Mouse (Mus musculus): ENCODE results near the gene Tmem107.

DNA sequence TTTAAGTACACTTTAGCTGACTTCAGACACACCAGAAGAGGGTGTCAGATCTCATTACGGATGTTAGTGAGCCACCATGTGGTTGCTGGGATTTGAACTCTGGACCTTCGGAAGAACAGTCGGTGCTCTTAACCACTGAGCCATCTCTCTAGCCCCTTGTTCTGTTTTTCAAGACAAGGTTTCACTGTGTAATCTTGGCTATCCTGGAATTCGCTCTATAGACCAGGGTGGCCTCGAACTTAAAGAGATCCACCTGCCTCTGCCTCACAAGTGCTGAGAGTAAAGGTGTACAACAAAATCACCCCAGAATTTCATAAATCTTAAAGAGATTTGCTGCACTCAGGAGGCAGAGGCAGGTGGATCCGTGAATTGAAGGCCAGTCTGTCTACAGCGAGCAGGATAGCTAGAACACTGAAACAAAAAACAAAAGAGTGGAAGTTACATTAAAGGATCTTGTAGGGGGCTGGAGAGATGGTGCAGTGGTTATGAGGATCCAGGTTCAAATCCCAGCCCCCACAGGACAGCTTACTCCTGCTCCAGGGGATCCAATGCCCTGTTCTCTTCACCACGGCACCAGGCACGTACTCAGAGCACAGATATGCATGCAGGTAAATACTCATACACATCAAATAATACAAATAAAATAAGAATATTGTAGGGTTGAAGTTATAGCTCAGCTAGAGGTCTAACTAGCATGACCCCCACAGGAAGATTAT is 5.3 kb downstream of the Tmem107 start:
- TF ChIP-seq CTCF (conservative IDR thresholded peaks at IDR 0.05; ENCODE audit: insufficient read depth, insufficient read length, low read depth, low read length) (no peak), POLR2A (IDR thresholded peaks at IDR 0.05; ENCODE audit: low read depth, low read length) (no peak)
